Mouse (Mus musculus) yolk sac, embryonic 10.5 days (tissue): ENCODE results near the gene Fam173a.
"Not testable (repeated sequence)": the region's sequence is repeated elsewhere in the genome, so short reads cannot be mapped to it uniquely, and the experiment has no call there.

Experiments
- DNase-seq: peaks from one replicate; pipeline ENCODE4 v3.0.0-alpha.2; 2017; ENCODE audit warnings: low spot score

Gene Fam173a

GRCm38 (mm10) chr17:25828712-25829557, 36.2 kb upstream of the Fam173a start, which contains the start of gene Jmjd8:
TSS of gene Jmjd8 (plus strand) at chr17:25828867.
- peak; percentile 90 for DNase-seq

DNA sequence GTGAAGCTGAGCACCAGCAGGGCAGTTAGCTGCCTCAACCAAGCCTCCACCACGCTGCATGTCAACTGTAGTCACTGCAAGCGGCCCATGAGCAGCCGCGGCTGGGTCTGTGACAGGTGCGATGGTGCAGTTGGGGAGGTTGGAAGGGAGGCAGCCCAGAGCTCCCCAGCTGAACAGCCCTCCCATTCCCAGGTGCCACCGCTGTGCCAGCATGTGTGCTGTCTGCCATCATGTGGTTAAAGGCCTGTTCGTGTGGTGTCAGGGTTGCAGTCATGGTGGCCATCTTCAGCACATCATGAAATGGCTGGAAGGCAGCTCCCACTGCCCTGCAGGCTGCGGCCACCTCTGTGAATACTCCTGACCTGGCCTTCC, 35.5 kb upstream of the Fam173a start:
- no peak for DNase-seq

DNA sequence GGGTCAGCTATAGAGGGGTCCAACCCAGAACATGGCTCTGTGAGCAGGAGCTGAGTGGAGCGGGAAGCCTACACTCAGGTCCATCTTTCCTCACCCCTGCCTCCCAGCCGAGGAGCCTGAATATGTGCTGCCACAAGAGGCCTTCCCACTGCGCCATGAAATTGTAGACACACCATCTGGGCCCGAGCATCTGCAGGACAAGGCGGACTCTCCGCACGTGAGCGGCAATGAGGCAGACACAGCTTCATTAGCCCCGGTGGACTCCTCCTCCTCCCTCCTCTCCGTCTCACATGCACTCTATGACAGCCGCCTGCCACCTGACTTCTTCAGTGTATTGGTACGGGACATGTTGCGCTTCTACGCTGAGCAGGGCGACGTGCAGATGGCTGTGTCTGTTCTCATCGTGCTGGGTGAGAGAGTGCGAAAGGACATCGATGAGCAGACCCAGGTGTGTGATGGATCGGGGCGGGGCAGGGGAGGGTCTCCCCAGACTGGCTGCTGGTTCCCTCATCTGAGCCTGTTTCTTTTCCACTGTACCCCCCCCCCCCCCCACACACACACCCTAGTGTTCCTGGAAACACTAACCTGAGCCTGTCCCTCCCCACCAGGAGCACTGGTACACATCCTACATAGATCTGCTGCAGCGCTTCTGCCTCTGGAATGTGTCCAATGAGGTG, 35.0 kb upstream of the Fam173a start:
- DNase-seq: no peak

GRCm38 (mm10) chr17:25827011-25827410, 34.3 kb upstream of the Fam173a start:
- DNase-seq: no peak

GRCm38 (mm10) chr17:25825984-25826570, 33.4 kb upstream of the Fam173a start:
- no peak for DNase-seq

GRCm38 (mm10) chr17:25825311-25825710, 32.6 kb upstream of the Fam173a start:
- DNase-seq: no peak

DNA sequence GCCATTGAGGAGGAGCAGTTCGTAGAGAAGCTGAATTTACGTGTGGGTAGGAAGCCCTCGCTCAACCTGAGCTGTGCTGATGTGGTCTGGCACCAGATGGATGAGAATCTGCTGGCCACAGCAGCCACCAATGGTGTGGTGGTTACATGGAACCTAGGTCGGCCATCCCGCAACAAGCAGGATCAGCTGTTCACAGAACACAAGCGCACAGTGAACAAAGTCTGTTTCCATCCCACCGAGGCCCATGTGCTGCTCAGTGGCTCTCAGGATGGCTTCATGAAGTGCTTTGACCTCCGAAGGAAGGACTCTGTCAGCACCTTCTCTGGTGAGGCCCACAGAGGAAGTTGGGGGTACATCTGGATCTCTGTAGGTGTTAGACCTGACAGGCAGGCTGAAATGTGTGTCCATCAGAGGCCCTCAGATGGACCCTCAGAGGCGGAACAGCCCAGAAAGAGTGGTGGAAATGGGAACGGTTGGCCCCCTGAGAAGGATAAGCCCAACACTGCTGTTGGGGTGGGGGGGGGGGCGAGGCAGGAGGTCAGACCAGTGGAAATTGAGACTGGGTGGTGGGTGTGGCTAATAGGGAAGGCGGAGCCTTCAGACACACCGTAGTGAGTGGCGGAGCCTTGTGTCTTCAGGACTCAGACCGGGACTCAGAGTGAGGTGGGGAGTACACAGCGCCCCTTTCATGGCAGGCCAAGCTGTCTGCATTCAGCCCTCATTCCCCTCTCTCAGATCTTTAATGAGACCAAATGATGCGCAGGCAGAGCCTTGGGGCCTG, 31.9 kb upstream of the Fam173a start:
- no peak for DNase-seq

DNA sequence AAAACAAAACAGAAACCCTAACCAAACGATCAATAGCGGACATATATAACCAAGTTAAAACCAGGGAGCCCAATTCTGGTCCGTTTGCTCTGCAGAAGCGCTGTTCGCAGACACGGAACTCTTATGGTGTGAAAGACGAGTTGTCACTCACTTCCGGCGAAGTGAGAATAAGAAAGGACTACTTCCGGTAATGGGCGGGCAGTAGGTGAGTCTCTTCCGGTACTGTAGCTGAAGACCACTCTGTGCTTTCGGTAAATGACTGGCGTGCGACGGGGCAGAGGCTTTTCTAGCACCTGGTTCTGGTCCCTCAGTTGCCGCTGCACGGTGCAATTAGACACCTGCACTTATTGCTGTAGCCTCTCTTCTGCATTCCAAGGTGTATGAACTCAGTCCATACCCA, 30.8 kb upstream of the Fam173a start, which contains the start of gene Wdr24:
TSS of gene Wdr24 (plus strand) at position 176 of the 400 bp plus-strand sequence.
- DNase-seq: peak; percentile 82

GRCm38 (mm10) chr17:25818851-25819780, 26.4 kb upstream of the Fam173a start:
- peak; percentile 26 for DNase-seq

DNA sequence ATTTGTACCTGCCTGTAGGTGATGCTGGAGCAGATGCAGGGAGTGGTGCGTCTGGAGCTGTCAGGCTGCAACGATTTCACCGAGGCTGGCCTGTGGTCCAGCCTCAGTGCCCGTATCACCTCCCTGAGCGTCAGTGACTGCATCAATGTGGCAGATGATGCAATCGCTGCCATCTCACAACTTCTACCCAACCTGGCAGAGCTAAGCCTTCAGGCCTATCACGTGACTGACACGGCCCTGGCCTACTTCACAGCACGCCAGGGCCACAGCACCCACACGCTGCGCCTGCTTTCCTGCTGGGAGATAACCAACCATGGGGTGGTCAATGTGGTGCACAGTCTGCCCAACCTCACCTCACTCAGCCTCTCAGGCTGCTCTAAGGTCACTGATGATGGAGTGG, 25.0 kb upstream of the Fam173a start:
- DNase-seq: no peak

GRCm38 (mm10) chr17:25813471-25813870, 20.8 kb upstream of the Fam173a start:
- peak; percentile 81 for DNase-seq

- no peak for DNase-seq
Observed at GRCm38 (mm10) chr17:25810890-25811289, 18.2 kb upstream of the Fam173a start.

- no peak for DNase-seq
Observed at GRCm38 (mm10) chr17:25809606-25810340, 17.1 kb upstream of the Fam173a start.

DNA sequence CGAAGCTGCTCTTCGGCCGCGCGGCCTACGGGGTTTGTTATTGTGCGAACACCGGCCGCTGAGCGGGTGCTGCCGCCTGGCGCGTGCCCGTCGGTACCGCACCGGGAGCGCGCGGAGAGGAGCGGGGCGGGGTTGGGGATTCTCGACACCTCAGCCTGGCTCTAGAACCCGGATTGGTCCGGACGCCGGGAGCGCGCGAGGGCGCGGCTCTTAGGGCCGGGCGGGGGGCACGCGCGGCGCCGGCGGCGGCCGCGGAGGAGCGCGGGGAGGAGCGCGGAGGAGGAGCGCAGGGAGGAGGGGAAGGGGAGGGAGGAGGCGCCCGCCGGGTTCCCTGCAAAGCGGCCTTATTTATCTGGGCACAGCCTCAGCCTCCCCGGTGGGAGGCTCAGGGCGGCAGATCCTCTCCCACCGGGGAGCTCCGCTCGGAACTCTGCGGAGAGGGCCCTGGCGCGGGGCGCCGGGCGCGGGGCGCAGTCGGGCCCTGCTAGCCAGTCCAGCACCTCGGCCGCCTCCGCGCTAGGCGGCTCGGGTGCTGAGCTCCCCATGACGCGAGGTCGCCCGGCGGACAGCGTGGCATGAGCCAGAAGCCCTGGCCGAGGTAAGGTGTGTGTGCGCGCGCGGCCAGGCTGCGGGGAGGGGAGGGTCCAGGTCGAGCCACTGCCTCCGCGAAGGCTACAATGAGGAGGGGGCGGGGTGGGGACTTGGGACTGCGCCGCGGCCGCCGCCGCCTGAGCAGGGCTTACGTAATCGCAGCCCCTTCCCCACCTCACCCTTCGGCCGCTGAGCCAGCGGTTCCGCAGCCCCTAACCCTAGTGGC, 16.3 kb upstream of the Fam173a start, which contains the start of gene Fbxl16:
TSS of gene Fbxl16 (plus strand) at position 297 of the 817 bp plus-strand sequence.
- DNase-seq: peak; percentile 62

- DNase-seq: no peak
Observed at GRCm38 (mm10) chr17:25808028-25808427, 15.3 kb upstream of the Fam173a start.

- DNase-seq: not testable (repeated sequence)
Observed at GRCm38 (mm10) chr17:25807452-25807851, 14.8 kb upstream of the Fam173a start.

DNA sequence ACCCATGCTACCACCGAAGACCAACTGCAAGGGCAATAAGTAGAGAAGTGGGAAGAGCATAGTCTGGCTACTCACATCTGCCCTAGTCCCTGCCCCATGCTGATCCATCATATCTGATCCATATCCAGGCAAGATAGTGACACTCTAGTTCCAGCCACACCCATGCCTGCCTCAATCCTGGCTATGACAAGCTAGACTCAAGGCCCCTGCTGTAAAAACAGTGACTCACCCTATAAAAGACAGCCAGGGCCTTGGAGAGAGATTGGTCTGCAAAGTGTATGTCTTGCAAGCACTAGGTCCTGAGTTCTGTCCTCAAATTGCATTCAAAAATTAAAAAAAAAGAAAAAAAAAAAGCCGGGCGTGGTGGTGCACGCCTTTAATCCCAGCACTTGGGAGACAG, 13.8 kb upstream of the Fam173a start:
- DNase-seq: no peak

DNA sequence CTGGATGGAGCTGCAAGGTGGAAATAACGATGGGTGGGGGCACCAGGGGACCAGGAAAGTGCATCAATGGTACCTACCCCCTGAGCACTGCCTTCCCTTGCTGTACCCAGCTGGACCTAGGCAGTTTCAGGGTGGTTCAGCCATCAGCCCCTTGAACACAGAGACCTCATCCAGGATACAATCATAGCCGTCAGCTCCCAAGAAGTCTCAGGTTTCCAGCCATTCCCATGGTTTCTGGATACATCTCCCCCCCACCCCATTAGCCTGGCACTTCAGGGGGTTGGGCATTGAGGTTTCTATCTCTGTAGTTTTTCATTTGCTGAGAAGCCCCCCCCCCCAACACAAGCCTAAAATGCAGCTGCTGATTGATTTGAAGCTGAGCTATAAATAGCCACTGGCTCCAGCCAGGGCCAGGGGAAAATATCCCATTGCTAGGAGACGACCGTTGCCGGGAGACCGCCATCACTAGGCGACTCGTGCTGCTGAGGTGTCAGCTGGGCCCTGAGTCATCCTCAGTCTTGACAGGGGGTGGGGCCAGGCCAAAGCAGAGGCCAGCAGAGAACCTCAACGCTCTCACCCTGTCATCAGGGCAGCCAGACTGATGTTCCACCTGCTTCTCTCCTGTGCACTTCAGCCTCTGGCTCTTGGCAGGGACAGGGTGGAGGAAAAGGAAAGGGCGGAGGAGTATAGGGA, 10.3 kb upstream of the Fam173a start:
- DNase-seq: no peak

- DNase-seq: peak; percentile 52
Observed at GRCm38 (mm10) chr17:25801029-25801428, 8.3 kb upstream of the Fam173a start.
